Mouse (Mus musculus): ENCODE measurements around the gene Baiap3. TPM values are rescaled to one million over a fixed set of nuclear protein-coding genes. Genes with fewer than 3 reads are reported as not detected.

The Baiap3 gene
- polyA plus RNA-seq, 1 experiment from 2014 or later, result 1.4 TPM

GRCm38 (mm10) chr17:25253760-25254159 lies 2.4 kb downstream of the Baiap3 start:
- H3K27ac ChIP-seq (ENCODE audit: low read depth, low read length), result no peak overlapping the region
- H3K4me3 ChIP-seq (ENCODE audit: low read depth, low read length), result no peak overlapping the region
- H3K27me3 ChIP-seq (ENCODE audit: control insufficient read depth, insufficient read depth, low read length), result peaks cover 13% of the 10 kb centered on the region
- H3K9ac ChIP-seq (ENCODE audit: low read length), result peak overlapping the region; percentile 22; the same call in 1 of the 2 replicates
- H3K4me2 ChIP-seq, result peak overlapping the region; percentile 15
- H3K36me3 ChIP-seq (ENCODE audit: control insufficient read depth, insufficient read depth, low read length), result no peaks in the 10 kb centered on the region
- H3K4me1 ChIP-seq (ENCODE audit: control insufficient read depth, insufficient read depth, low read length), result peaks cover 38% of the 10 kb centered on the region
- ATAC-seq (ENCODE audit: low FRiP score), result peak; percentile 5; the same call in 1 of the 2 replicates
- WGBS, result 11% methylated on average over 10 of the region's 10 CpGs
- H3K9me3 ChIP-seq (ENCODE audit: control insufficient read depth, low read length), result no peaks in the 10 kb centered on the region
- no peak for DNase-seq (ENCODE audit: low spot score, missing footprints)

GRCm38 (mm10) chr17:25252643-25253042 lies 3.5 kb downstream of the Baiap3 start:
- Histone ChIP-seq H3K27ac (ENCODE audit: low read depth, low read length) (no peak overlapping the region), H3K4me3 (ENCODE audit: low read depth, low read length) (no peak overlapping the region), H3K9ac (ENCODE audit: low read length) (no peak overlapping the region), H3K4me2 (no peak overlapping the region), H3K27me3 (ENCODE audit: control insufficient read depth, insufficient read depth, low read length) (peaks cover 13% of the 10 kb centered on the region), H3K36me3 (ENCODE audit: control insufficient read depth, insufficient read depth, low read length) (no peaks in the 10 kb centered on the region), H3K4me1 (ENCODE audit: control insufficient read depth, insufficient read depth, low read length) (peaks cover 36% of the 10 kb centered on the region), H3K9me3 (ENCODE audit: control insufficient read depth, low read length) (no peaks in the 10 kb centered on the region)
- peak; percentile 67 for ATAC-seq (ENCODE audit: low FRiP score)
- 14% methylated on average over 3 of the region's 3 CpGs for WGBS
- DNase-seq (ENCODE audit: low spot score, missing footprints), result peak; percentile 90

GRCm38 (mm10) chr17:25250181-25250835 lies 5.9 kb downstream of the Baiap3 start:
- Histone ChIP-seq H3K4me3 (ENCODE audit: low read depth, low read length) (no peak overlapping the region), H3K36me3 (ENCODE audit: control insufficient read depth, insufficient read depth, low read length) (no peaks in the 10 kb centered on the region), H3K4me2 (no peak overlapping the region), H3K9ac (ENCODE audit: low read length) (no peak overlapping the region), H3K9me3 (ENCODE audit: control insufficient read depth, low read length) (no peaks in the 10 kb centered on the region), H3K27ac (ENCODE audit: low read depth, low read length) (no peak overlapping the region), H3K27me3 (ENCODE audit: control insufficient read depth, insufficient read depth, low read length) (peaks cover 5% of the 10 kb centered on the region; the same call in 1 of the 2 replicates), H3K4me1 (ENCODE audit: control insufficient read depth, insufficient read depth, low read length) (peaks cover 26% of the 10 kb centered on the region)
- DNase-seq (ENCODE audit: low spot score, missing footprints), result peak; percentile 68
- no peak for ATAC-seq (ENCODE audit: low FRiP score)
- WGBS, result 79% methylated on average over 8 of the region's 8 CpGs

- ATAC-seq (ENCODE audit: low FRiP score) (no peak), DNase-seq (ENCODE audit: low spot score, missing footprints) (peak; percentile 82)
- 80% methylated on average over 18 of the region's 18 CpGs for WGBS
- H3K36me3 ChIP-seq (ENCODE audit: control insufficient read depth, insufficient read depth, low read length), result peaks cover 8% of the 10 kb centered on the region; the same call in 1 of the 2 replicates
- no peak overlapping the region for H3K4me2 ChIP-seq
- H3K4me1 ChIP-seq (ENCODE audit: control insufficient read depth, insufficient read depth, low read length), result peaks cover 12% of the 10 kb centered on the region
- no peak overlapping the region for H3K4me3 ChIP-seq (ENCODE audit: low read depth, low read length)
- H3K27ac ChIP-seq (ENCODE audit: low read depth, low read length), result no peak overlapping the region
- H3K9ac ChIP-seq (ENCODE audit: low read length), result no peak overlapping the region
- H3K9me3 ChIP-seq (ENCODE audit: control insufficient read depth, low read length), result no peaks in the 10 kb centered on the region
- H3K27me3 ChIP-seq (ENCODE audit: control insufficient read depth, insufficient read depth, low read length), result no peaks in the 10 kb centered on the region
These were observed 8.0 kb downstream of the Baiap3 start for GRCm38 (mm10) chr17:25248033-25248750.

GRCm38 (mm10) chr17:25244239-25244638 lies 11.9 kb downstream of the Baiap3 start:
- H3K4me3 ChIP-seq (ENCODE audit: low read depth, low read length), result no peak overlapping the region
- peaks cover 9% of the 10 kb centered on the region for H3K4me1 ChIP-seq (ENCODE audit: control insufficient read depth, insufficient read depth, low read length)
- H3K36me3 ChIP-seq (ENCODE audit: control insufficient read depth, insufficient read depth, low read length), result peaks cover 13% of the 10 kb centered on the region
- H3K4me2 ChIP-seq, result no peak overlapping the region
- no peaks in the 10 kb centered on the region for H3K27me3 ChIP-seq (ENCODE audit: control insufficient read depth, insufficient read depth, low read length)
- H3K27ac ChIP-seq (ENCODE audit: low read depth, low read length), result no peak overlapping the region
- DNase-seq (ENCODE audit: low spot score, missing footprints), result no peak
- H3K9ac ChIP-seq (ENCODE audit: low read length), result no peak overlapping the region
- 83% methylated on average over 16 of the region's 16 CpGs for WGBS
- no peaks in the 10 kb centered on the region for H3K9me3 ChIP-seq (ENCODE audit: control insufficient read depth, low read length)
- ATAC-seq (ENCODE audit: low FRiP score), result no peak

- H3K27me3 ChIP-seq (ENCODE audit: control insufficient read depth, insufficient read depth, low read length), result no peaks in the 10 kb centered on the region
- H3K9me3 ChIP-seq (ENCODE audit: control insufficient read depth, low read length), result no peaks in the 10 kb centered on the region
- H3K4me3 ChIP-seq (ENCODE audit: low read depth, low read length), result no peak overlapping the region
- no peak overlapping the region for H3K9ac ChIP-seq (ENCODE audit: low read length)
- peaks cover 13% of the 10 kb centered on the region for H3K36me3 ChIP-seq (ENCODE audit: control insufficient read depth, insufficient read depth, low read length)
- 92% methylated on average over 11 of the region's 11 CpGs for WGBS
- H3K4me2 ChIP-seq, result no peak overlapping the region
- no peak for ATAC-seq (ENCODE audit: low FRiP score)
- peak; percentile 73 for DNase-seq (ENCODE audit: low spot score, missing footprints)
- no peak overlapping the region for H3K27ac ChIP-seq (ENCODE audit: low read depth, low read length)
- peaks cover 12% of the 10 kb centered on the region for H3K4me1 ChIP-seq (ENCODE audit: control insufficient read depth, insufficient read depth, low read length)
These were observed 12.9 kb downstream of the Baiap3 start for GRCm38 (mm10) chr17:25243131-25243780.

GRCm38 (mm10) chr17:25239695-25240636 lies 16.2 kb downstream of the Baiap3 start, which contains the start of the genes Gnptg and Tsr3:
Gnptg (minus strand) TSS chr17:25240124.
Tsr3 (plus strand) TSS chr17:25240170.
- Histone ChIP-seq H3K4me1 (ENCODE audit: control insufficient read depth, insufficient read depth, low read length) (peaks cover 12% of the 10 kb centered on the region), H3K4me2 (peak within 1 kb of the TSS; percentile 98), H3K9ac (ENCODE audit: low read length) (peak within 1 kb of the TSS; percentile 96), H3K36me3 (ENCODE audit: control insufficient read depth, insufficient read depth, low read length) (peaks cover 17% of the 10 kb centered on the region), H3K4me3 (ENCODE audit: low read depth, low read length) (peak within 1 kb of the TSS; percentile 99), H3K27ac (ENCODE audit: low read depth, low read length) (peak within 1 kb of the TSS; percentile 57; the same call in 1 of the 2 replicates), H3K9me3 (ENCODE audit: control insufficient read depth, low read length) (no peaks in the 10 kb centered on the region), H3K27me3 (ENCODE audit: control insufficient read depth, insufficient read depth, low read length) (no peaks in the 10 kb centered on the region)
- DNase-seq (ENCODE audit: low spot score, missing footprints) (peak; percentile 99), ATAC-seq (ENCODE audit: low FRiP score) (peak; percentile 81)
- WGBS, result under 1% methylated on average over 80 of the region's 80 CpGs

GRCm38 (mm10) chr17:25235635-25236034 lies 20.5 kb downstream of the Baiap3 start:
- no peak overlapping the region for H3K4me2 ChIP-seq
- no peak for ATAC-seq (ENCODE audit: low FRiP score)
- WGBS, result 89% methylated on average over 9 of the region's 9 CpGs
- H3K4me1 ChIP-seq (ENCODE audit: control insufficient read depth, insufficient read depth, low read length), result peaks cover 5% of the 10 kb centered on the region
- DNase-seq (ENCODE audit: low spot score, missing footprints), result no peak
- H3K27ac ChIP-seq (ENCODE audit: low read depth, low read length), result no peak overlapping the region
- H3K9ac ChIP-seq (ENCODE audit: low read length), result no peak overlapping the region
- H3K27me3 ChIP-seq (ENCODE audit: control insufficient read depth, insufficient read depth, low read length), result no peaks in the 10 kb centered on the region
- H3K36me3 ChIP-seq (ENCODE audit: control insufficient read depth, insufficient read depth, low read length), result peaks cover 13% of the 10 kb centered on the region; the same call in 1 of the 2 replicates
- H3K9me3 ChIP-seq (ENCODE audit: control insufficient read depth, low read length), result no peaks in the 10 kb centered on the region
- H3K4me3 ChIP-seq (ENCODE audit: low read depth, low read length), result no peak overlapping the region

Data from midbrain, embryonic 11.5 days (tissue).